Mouse (Mus musculus) small intestine, adult 2 months (tissue): Measurements from ENCODE around the gene Alpi. TPM values are rescaled to one million over a fixed set of nuclear protein-coding genes. Genes with fewer than 3 reads are reported as not detected.
A peak's percentile ranks its signal among the peaks of the same experiment; 100 is the strongest.

Source experiments
- H3K27ac ChIP-seq: fragments of 200-500 bp; 2 replicates; pipeline ENCODE4 v1.5.1; 2012; ENCODE audit warnings: low read depth, low read length, control low read depth, inconsistent platforms; ENCODE audit not compliant: insufficient read depth
- H3K27me3 ChIP-seq: fragments of 200-500 bp; 2 replicates; pipeline ENCODE4 v1.6.1; 2012; ENCODE audit warnings: mild to moderate bottlenecking, moderate library complexity, low read length, inconsistent platforms; ENCODE audit not compliant: control insufficient read depth, insufficient read depth
- H3K36me3 ChIP-seq: fragments of 200-500 bp; 2 replicates; pipeline ENCODE4 v1.6.1; 2012; ENCODE audit warnings: mild to moderate bottlenecking, low read length, control low read depth, inconsistent platforms; ENCODE audit not compliant: control insufficient read depth, insufficient read depth
- H3K4me1 ChIP-seq: fragments of 200-500 bp; 2 replicates; pipeline ENCODE4 v1.6.1; 2012; ENCODE audit warnings: low read length, inconsistent platforms, mixed read lengths; ENCODE audit not compliant: control insufficient read depth, insufficient read depth, insufficient read length
- H3K4me3 ChIP-seq: fragments of 200-500 bp; 2 replicates; pipeline ENCODE4 v1.5.1; 2012; ENCODE audit warnings: low read depth, mild to moderate bottlenecking, control low read depth, inconsistent platforms, low read length, moderate library complexity
- CTCF ChIP-seq: fragments of 200-500 bp; IDR thresholded peaks from 2 replicates; pipeline ENCODE4 v1.5.1; 2012; ENCODE audit warnings: low read depth, mild to moderate bottlenecking, control low read depth, inconsistent platforms, low read length, moderate library complexity, mixed read lengths; ENCODE audit not compliant: insufficient replicate concordance, insufficient read length; ENCODE audit errors: extremely low read depth
- POLR2A ChIP-seq: fragments of 200-500 bp; IDR thresholded peaks from 2 replicates; pipeline ENCODE4 v1.6.1; 2012; ENCODE audit warnings: low read depth, mild to moderate bottlenecking, control low read depth, inconsistent platforms, low read length, moderate library complexity
- WGBS: fragments of 180-500 bp; shearing (Covaris S2); methylation state at CpG from one replicate; pipeline ENCODE4 v1.1.7; 2018; 5-methylcytosine and 5-hydroxymethylcytosine counted together
- polyA plus RNA-seq: library from polyadenylated mRNA; depleted of rRNA; stranded (reverse); fragments of >200 nt; gene quantifications from 2 replicates; pipeline ENCODE4 v1.2.3, GENCODE M21; 2012; rRNA removed

Gene Alpi
- 2,031 and 4,686 TPM in 2 replicates for polyA plus RNA-seq

- TF ChIP-seq POLR2A: peak; percentile 82
- no peak for TF ChIP-seq CTCF
- H3K4me3 ChIP-seq: peak within 1 kb of the TSS; percentile 67
- peaks cover 25% of the 10 kb centered on the region for H3K4me1 ChIP-seq
- peak within 1 kb of the TSS; percentile 98 for H3K27ac ChIP-seq
- H3K36me3 ChIP-seq: peaks cover 22% of the 10 kb centered on the region
- WGBS: 33% methylated on average over 1 of the region's 1 CpGs
- H3K27me3 ChIP-seq: no peaks in the 10 kb centered on the region
Observed at GRCm38 (mm10) chr1:87101411-87101810, at the start of gene Alpi. TSS of gene Alpi (minus strand) at chr1:87101606.

GRCm38 (mm10) chr1:87149422-87149821 is 48.0 kb upstream of the Alpi start:
- H3K27me3 ChIP-seq: peaks cover 18% of the 10 kb centered on the region
- H3K36me3 ChIP-seq: no peaks in the 10 kb centered on the region
- TF ChIP-seq CTCF: no peak
- no peak for TF ChIP-seq POLR2A
- peaks cover 7% of the 10 kb centered on the region for H3K4me1 ChIP-seq
- H3K27ac ChIP-seq: no peak overlapping the region
- H3K4me3 ChIP-seq: no peak overlapping the region
- 57% methylated on average over 13 of the region's 13 CpGs for WGBS

DNA sequence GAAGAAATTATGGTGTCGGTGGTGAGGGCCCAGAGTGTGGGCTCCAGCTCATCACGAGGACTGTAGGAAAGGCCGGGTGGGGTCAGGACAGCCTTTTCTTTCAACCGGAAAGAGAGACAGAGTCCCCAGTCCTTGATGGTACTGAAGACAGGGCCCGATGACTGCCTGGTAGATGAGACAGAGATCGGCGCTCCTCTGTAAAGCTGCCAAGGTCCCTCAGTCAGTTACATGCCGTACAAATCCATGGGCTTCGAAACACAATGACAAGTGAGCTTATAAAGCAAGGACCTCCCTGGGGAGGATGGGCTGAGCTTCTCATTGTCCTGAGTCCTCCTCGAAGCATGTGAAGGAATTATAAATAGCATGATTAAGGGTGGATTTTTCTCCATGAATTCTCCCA is 41.7 kb upstream of the Alpi start:
- Histone ChIP-seq H3K4me3 (no peak overlapping the region), H3K36me3 (no peaks in the 10 kb centered on the region), H3K27me3 (no peaks in the 10 kb centered on the region), H3K4me1 (no peaks in the 10 kb centered on the region), H3K27ac (no peak overlapping the region)
- TF ChIP-seq CTCF: no peak
- WGBS: 79% methylated on average over 10 of the region's 10 CpGs

DNA sequence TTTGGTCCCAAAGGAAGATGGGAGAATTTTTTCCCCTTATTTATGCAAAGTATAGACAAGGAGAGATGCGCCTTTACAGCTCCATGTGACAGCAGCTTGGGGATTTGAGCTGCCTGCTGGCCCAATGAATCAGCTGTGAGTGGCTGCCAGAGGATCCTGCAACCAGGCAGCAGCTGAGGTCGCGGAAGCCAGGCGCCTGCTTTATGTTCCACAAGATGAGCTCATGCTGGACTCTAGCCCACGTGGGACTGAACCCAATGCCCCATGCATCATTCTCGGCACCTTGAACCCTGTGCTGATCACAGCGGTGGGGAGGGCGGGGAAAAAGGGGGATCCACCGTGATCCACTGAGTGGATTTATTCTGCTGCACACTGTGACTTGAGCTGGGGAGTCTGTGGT is 41.0 kb upstream of the Alpi start:
- Histone ChIP-seq H3K4me1 (no peaks in the 10 kb centered on the region), H3K27ac (no peak overlapping the region), H3K36me3 (no peaks in the 10 kb centered on the region), H3K4me3 (no peak overlapping the region), H3K27me3 (no peaks in the 10 kb centered on the region)
- TF ChIP-seq CTCF (no peak), POLR2A (no peak)
- WGBS: 36% methylated on average over 9 of the region's 9 CpGs

GRCm38 (mm10) chr1:87141550-87141949 is 40.1 kb upstream of the Alpi start:
- no peak overlapping the region for H3K27ac ChIP-seq
- no peak overlapping the region for H3K4me3 ChIP-seq
- 94% methylated on average over 4 of the region's 4 CpGs for WGBS
- H3K36me3 ChIP-seq: no peaks in the 10 kb centered on the region
- H3K4me1 ChIP-seq: no peaks in the 10 kb centered on the region
- TF ChIP-seq POLR2A: no peak
- TF ChIP-seq CTCF: no peak
- no peaks in the 10 kb centered on the region for H3K27me3 ChIP-seq

GRCm38 (mm10) chr1:87131803-87132202 is 30.4 kb upstream of the Alpi start:
- no peak overlapping the region for H3K27ac ChIP-seq
- peaks cover 17% of the 10 kb centered on the region for H3K27me3 ChIP-seq

DNA sequence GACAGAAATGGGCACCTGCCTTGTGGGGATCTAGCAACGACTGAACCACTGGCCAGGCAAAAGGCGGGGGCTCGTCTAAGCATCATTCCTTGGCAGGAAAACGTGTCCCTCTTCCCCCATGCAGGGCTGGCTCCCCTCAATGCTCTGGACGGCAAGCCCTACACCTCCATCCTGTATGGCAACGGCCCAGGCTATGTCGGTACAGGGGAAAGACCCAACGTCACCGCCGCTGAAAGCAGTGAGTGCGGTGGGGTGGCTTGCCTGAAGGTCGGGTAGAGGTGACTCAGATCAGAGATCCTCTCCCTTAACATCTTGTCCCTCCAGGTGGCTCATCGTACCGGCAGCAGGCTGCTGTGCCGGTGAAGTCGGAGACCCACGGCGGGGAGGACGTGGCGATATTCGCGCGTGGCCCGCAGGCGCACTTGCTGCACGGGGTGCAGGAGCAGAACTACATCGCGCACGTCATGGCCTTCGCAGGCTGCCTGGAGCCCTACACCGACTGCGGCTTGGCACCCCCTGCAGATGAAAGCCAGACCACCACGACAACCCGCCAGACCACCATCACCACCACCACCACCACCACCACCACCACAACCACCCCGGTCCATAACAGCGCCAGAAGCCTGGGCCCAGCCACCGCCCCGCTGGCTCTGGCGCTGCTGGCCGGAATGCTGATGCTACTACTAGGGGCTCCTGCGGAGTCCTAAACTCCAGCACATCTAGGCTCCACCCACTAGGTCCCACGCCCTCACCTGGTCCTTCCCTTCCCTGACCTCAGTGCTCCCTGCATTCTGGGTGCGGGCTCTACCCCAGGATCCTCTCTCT is 26.0 kb upstream of the Alpi start:
- no peak for TF ChIP-seq CTCF
- no peak for TF ChIP-seq POLR2A
- Histone ChIP-seq H3K27me3 (peaks cover 18% of the 10 kb centered on the region), H3K4me3 (peak overlapping the region; percentile 44; the same call in 1 of the 2 replicates), H3K4me1 (peaks cover 13% of the 10 kb centered on the region), H3K27ac (no peak overlapping the region), H3K36me3 (no peaks in the 10 kb centered on the region; the same call in 1 of the 2 replicates)
- WGBS: 25% methylated on average over 43 of the region's 43 CpGs

More at GRCm38 (mm10) chr1:87131803-87132202, 30.4 kb upstream of the Alpi start:
- Histone ChIP-seq H3K4me3 (no peak overlapping the region), H3K4me1 (no peaks in the 10 kb centered on the region; the same call in 1 of the 2 replicates), H3K36me3 (no peaks in the 10 kb centered on the region; the same call in 1 of the 2 replicates)
- TF ChIP-seq POLR2A (no peak), CTCF (no peak)
- WGBS: 63% methylated on average over 4 of the region's 4 CpGs
